Mouse (Mus musculus): Measurements from ENCODE around the gene Rsg1. TPM values are rescaled to one million over a fixed set of nuclear protein-coding genes. Genes with fewer than 3 reads are reported as not detected.

Rsg1 gene
- total and polyA plus RNA-seq, 2 experiments from 2014 or later, result 2.4 to 3.9 TPM

- Histone ChIP-seq H3K27me3 (ENCODE audit: insufficient read depth, low read length) (peaks cover 9% of the 10 kb centered on the region), H3K36me3 (ENCODE audit: insufficient read depth, low read length) (no peaks in the 10 kb centered on the region), H3K4me2 (ENCODE audit: low read depth, low read length) (no peak overlapping the region), H3K4me1 (ENCODE audit: insufficient read depth, low read length) (0 out of 2 replicates have a peak, but pooled peaks cover 3% of the 10 kb centered on the region), H3K27ac (no peak overlapping the region), H3K9ac (replicated peaks; ENCODE audit: low read length) (no peak overlapping the region), H3K9me3 (ENCODE audit: low read length) (no peaks in the 10 kb centered on the region), H3K4me3 (ENCODE audit: low read length) (no peak overlapping the region)
- no peak for TF ChIP-seq CTCF (IDR thresholded peaks at IDR 0.05; ENCODE audit: low read depth)
- DNase-seq (ENCODE audit: low spot score), result no peak
- no peak for ATAC-seq
- 56% methylated on average over 2 of the region's 2 CpGs for WGBS
Observed at GRCm38 (mm10) chr4:141252641-141253040, 38.9 kb downstream of the Rsg1 start.

- no peaks in the 10 kb centered on the region for H3K9me3 ChIP-seq (ENCODE audit: low read length)
- 40% methylated on average over 16 of the region's 16 CpGs for WGBS
- H3K4me2 ChIP-seq (ENCODE audit: low read depth, low read length), result no peak overlapping the region
- no peak overlapping the region for H3K27ac ChIP-seq
- no peak overlapping the region for H3K9ac ChIP-seq (replicated peaks; ENCODE audit: low read length)
- no peak for TF ChIP-seq CTCF (IDR thresholded peaks at IDR 0.05; ENCODE audit: low read depth)
- H3K4me3 ChIP-seq (ENCODE audit: low read length), result no peak overlapping the region
- ATAC-seq, result peak; percentile 64
- H3K4me1 ChIP-seq (ENCODE audit: insufficient read depth, low read length), result no peaks in the 10 kb centered on the region
- peak; percentile 63 for DNase-seq (ENCODE audit: low spot score)
- H3K36me3 ChIP-seq (ENCODE audit: insufficient read depth, low read length), result no peaks in the 10 kb centered on the region
- H3K27me3 ChIP-seq (ENCODE audit: insufficient read depth, low read length), result no peaks in the 10 kb centered on the region
Observed at GRCm38 (mm10) chr4:141254234-141254633, 40.5 kb downstream of the Rsg1 start.

- no peak overlapping the region for H3K4me2 ChIP-seq (ENCODE audit: low read depth, low read length)
- WGBS, result 71% methylated on average over 5 of the region's 5 CpGs
- H3K4me1 ChIP-seq (ENCODE audit: insufficient read depth, low read length), result no peaks in the 10 kb centered on the region
- H3K9ac ChIP-seq (replicated peaks; ENCODE audit: low read length), result no peak overlapping the region
- H3K27me3 ChIP-seq (ENCODE audit: insufficient read depth, low read length), result no peaks in the 10 kb centered on the region
- peak; percentile 62 for TF ChIP-seq CTCF (IDR thresholded peaks at IDR 0.05; ENCODE audit: low read depth)
- no peak overlapping the region for H3K27ac ChIP-seq
- DNase-seq (ENCODE audit: low spot score) (no peak), ATAC-seq (no peak)
- H3K9me3 ChIP-seq (ENCODE audit: low read length), result no peaks in the 10 kb centered on the region
- H3K36me3 ChIP-seq (ENCODE audit: insufficient read depth, low read length), result no peaks in the 10 kb centered on the region
- H3K4me3 ChIP-seq (ENCODE audit: low read length), result no peak overlapping the region
Observed at GRCm38 (mm10) chr4:141257440-141257839, 43.7 kb downstream of the Rsg1 start.

GRCm38 (mm10) chr4:141259413-141259812 is 45.7 kb downstream of the Rsg1 start:
- DNase-seq (ENCODE audit: low spot score) (no peak), ATAC-seq (no peak)
- Histone ChIP-seq H3K4me2 (ENCODE audit: low read depth, low read length) (no peak overlapping the region), H3K9ac (replicated peaks; ENCODE audit: low read length) (no peak overlapping the region), H3K4me1 (ENCODE audit: insufficient read depth, low read length) (no peaks in the 10 kb centered on the region), H3K27me3 (ENCODE audit: insufficient read depth, low read length) (no peaks in the 10 kb centered on the region), H3K27ac (no peak overlapping the region), H3K4me3 (ENCODE audit: low read length) (no peak overlapping the region), H3K9me3 (ENCODE audit: low read length) (no peaks in the 10 kb centered on the region), H3K36me3 (ENCODE audit: insufficient read depth, low read length) (no peaks in the 10 kb centered on the region)
- WGBS, result 81% methylated on average over 12 of the region's 12 CpGs
- TF ChIP-seq CTCF (IDR thresholded peaks at IDR 0.05; ENCODE audit: low read depth), result no peak

GRCm38 (mm10) chr4:141260007-141260723 is 46.4 kb downstream of the Rsg1 start:
- H3K9ac ChIP-seq (replicated peaks; ENCODE audit: low read length), result no peak overlapping the region
- H3K4me2 ChIP-seq (ENCODE audit: low read depth, low read length), result peak overlapping the region; percentile 27; the same call in 1 of the 2 replicates
- H3K27ac ChIP-seq, result no peak overlapping the region
- H3K27me3 ChIP-seq (ENCODE audit: insufficient read depth, low read length), result no peaks in the 10 kb centered on the region
- no peaks in the 10 kb centered on the region for H3K4me1 ChIP-seq (ENCODE audit: insufficient read depth, low read length)
- 50% methylated on average over 16 of the region's 16 CpGs for WGBS
- H3K36me3 ChIP-seq (ENCODE audit: insufficient read depth, low read length), result no peaks in the 10 kb centered on the region
- no peaks in the 10 kb centered on the region for H3K9me3 ChIP-seq (ENCODE audit: low read length)
- DNase-seq (ENCODE audit: low spot score) (no peak), ATAC-seq (0 out of 2 replicates have a peak, but pooled peaks have one; percentile 21)
- H3K4me3 ChIP-seq (ENCODE audit: low read length), result no peak overlapping the region
- TF ChIP-seq CTCF (IDR thresholded peaks at IDR 0.05; ENCODE audit: low read depth), result no peak

GRCm38 (mm10) chr4:141262906-141263637 is 49.3 kb downstream of the Rsg1 start:
- 80% methylated on average over 10 of the region's 10 CpGs for WGBS
- H3K4me1 ChIP-seq (ENCODE audit: insufficient read depth, low read length), result no peaks in the 10 kb centered on the region
- DNase-seq (ENCODE audit: low spot score), result no peak
- no peaks in the 10 kb centered on the region for H3K27me3 ChIP-seq (ENCODE audit: insufficient read depth, low read length)
- no peaks in the 10 kb centered on the region for H3K9me3 ChIP-seq (ENCODE audit: low read length)
- no peak for ATAC-seq
- no peak overlapping the region for H3K9ac ChIP-seq (replicated peaks; ENCODE audit: low read length)
- no peak for TF ChIP-seq CTCF (IDR thresholded peaks at IDR 0.05; ENCODE audit: low read depth)
- H3K4me2 ChIP-seq (ENCODE audit: low read depth, low read length), result no peak overlapping the region
- H3K36me3 ChIP-seq (ENCODE audit: insufficient read depth, low read length), result no peaks in the 10 kb centered on the region
- H3K4me3 ChIP-seq (ENCODE audit: low read length), result no peak overlapping the region
- no peak overlapping the region for H3K27ac ChIP-seq

Measured in hindbrain, postnatal 0 days (tissue).